Mouse (Mus musculus) ES-Bruce4 (cell line): ENCODE data around the gene Mgrn1. TPM values are rescaled to one million over a fixed set of nuclear protein-coding genes. Genes with fewer than 3 reads are reported as not detected.

ENCODE experiments used
- H3K27ac ChIP-seq: 2 replicates; pipeline ENCODE4 v1.5.1; 2012; ENCODE audit warnings: low read length, inconsistent platforms; ENCODE audit not compliant: insufficient read depth
- H3K27me3 ChIP-seq: 2 replicates; pipeline ENCODE4 v1.6.1; 2012; ENCODE audit warnings: mild to moderate bottlenecking, low read length, inconsistent platforms; ENCODE audit not compliant: control insufficient read depth, poor library complexity, insufficient read depth, severe bottlenecking
- H3K36me3 ChIP-seq: 2 replicates; pipeline ENCODE4 v1.6.1; 2012; ENCODE audit warnings: inconsistent platforms, mild to moderate bottlenecking, low read length, moderate library complexity; ENCODE audit not compliant: control insufficient read depth, poor library complexity, insufficient read depth, severe bottlenecking
- H3K4me1 ChIP-seq: one replicate; pipeline ENCODE4 v1.8.1; 2011; ENCODE audit warnings: low read length; ENCODE audit not compliant: control insufficient read depth, insufficient read depth
- H3K4me3 ChIP-seq: 2 replicates; pipeline ENCODE4 v1.5.1; 2011; ENCODE audit warnings: low read depth, mild to moderate bottlenecking, low read length
- H3K9ac ChIP-seq: 2 replicates; pipeline ENCODE4 v1.6.1; 2012; ENCODE audit warnings: low read depth, mild to moderate bottlenecking, inconsistent platforms; ENCODE audit not compliant: poor library complexity, severe bottlenecking
- H3K9me3 ChIP-seq: replicated peaks from 2 replicates; pipeline ENCODE4 v1.6.1; 2012; ENCODE audit warnings: mild to moderate bottlenecking, low read length, inconsistent platforms; ENCODE audit not compliant: control insufficient read depth, poor library complexity, insufficient read depth, severe bottlenecking
- CTCF ChIP-seq: IDR thresholded peaks from one replicate; pipeline ENCODE4 v1.8.1; 2011; ENCODE audit warnings: low read depth, low read length
- EP300 ChIP-seq: IDR thresholded peaks from 2 replicates; pipeline ENCODE4 v1.6.1; 2011; ENCODE audit warnings: low read depth, low read length; ENCODE audit not compliant: insufficient read depth
- POLR2A ChIP-seq: IDR thresholded peaks from one replicate; pipeline ENCODE4 v1.8.1; 2011; ENCODE audit warnings: low read length; ENCODE audit not compliant: insufficient read depth
- polyA plus RNA-seq: library from polyadenylated mRNA; stranded (reverse); fragments of >200 nt; gene quantifications from 2 replicates; pipeline ENCODE4 v1.2.4, GENCODE M21; 2011; ENCODE audit warnings: low read depth; ENCODE audit not compliant: missing spikeins, insufficient read depth, insufficient read length

Gene Mgrn1
- polyA plus RNA-seq, 1 experiment, result 46.6 TPM

DNA sequence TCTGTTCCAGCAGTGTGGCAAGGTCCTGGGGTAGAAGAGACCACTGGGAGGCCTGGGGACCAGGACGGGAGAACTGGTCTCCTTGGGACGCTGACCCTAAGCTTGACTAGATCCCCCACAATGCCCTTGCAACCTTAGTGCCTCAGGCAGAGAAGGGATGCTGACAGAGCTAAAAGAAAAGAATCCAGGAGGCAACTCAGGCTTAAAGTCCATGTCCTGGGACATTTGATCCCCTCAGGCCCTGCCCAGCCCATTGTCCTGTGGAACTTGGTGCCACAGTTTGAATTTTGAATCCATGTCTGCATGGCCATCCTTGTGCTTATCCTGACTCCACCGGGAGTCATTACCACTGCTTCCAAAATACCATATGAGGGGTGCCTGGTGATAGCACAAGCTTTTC, 60.1 kb downstream of the Mgrn1 start:
- Histone ChIP-seq H3K9ac (no peak overlapping the region), H3K36me3 (peaks cover 9% of the 10 kb centered on the region; the same call in 1 of the 2 replicates), H3K27me3 (no peaks in the 10 kb centered on the region), H3K27ac (no peak overlapping the region), H3K4me3 (no peak overlapping the region), H3K9me3 (no peaks in the 10 kb centered on the region), H3K4me1 (no peaks in the 10 kb centered on the region)
- TF ChIP-seq EP300 (no peak), CTCF (no peak), POLR2A (no peak)

DNA sequence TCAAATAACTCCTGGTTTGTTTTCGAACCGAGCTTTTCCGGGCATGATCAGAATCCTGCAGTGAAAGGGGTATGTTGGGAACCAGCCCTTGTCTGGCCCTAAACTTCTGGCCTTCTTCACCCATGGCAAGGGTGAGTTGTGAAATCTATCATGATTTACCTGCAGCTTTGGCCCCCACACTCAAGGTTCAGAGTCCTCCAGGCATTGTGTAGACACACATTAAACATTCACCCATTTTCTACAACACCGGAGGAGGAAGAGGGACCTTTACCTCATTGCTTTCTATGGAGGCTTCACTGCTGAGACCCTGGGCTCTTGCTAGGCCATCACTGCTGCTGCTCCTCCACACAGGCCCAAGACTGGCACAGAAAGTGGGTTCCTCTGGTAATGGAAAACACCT, 61.3 kb downstream of the Mgrn1 start:
- no peak overlapping the region for H3K9ac ChIP-seq
- H3K4me1 ChIP-seq, result no peaks in the 10 kb centered on the region
- H3K4me3 ChIP-seq, result no peak overlapping the region
- peaks cover 9% of the 10 kb centered on the region for H3K36me3 ChIP-seq
- H3K9me3 ChIP-seq, result no peaks in the 10 kb centered on the region
- H3K27ac ChIP-seq, result no peak overlapping the region
- TF ChIP-seq CTCF (no peak), POLR2A (no peak), EP300 (no peak)
- no peaks in the 10 kb centered on the region for H3K27me3 ChIP-seq

DNA sequence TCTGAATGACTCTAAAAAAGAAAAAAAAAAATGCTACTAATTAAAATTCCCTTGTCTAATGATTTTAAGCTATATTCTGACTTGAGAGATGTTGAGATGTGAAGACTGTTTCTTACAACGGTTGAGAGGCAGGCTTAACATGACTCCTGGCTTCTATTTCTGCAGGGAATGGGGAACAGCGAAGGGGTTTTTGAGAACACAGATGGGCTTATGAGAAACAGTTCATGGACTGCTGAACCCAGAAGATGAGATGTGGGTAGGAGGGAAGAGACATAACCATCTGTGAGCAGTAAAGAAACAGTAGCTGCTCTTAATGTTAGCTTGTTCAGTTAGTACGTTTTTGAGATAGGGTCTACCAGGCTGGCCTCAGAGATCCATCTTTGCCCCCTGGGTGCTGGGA, 70.6 kb downstream of the Mgrn1 start:
- H3K4me3 ChIP-seq, result no peak overlapping the region
- no peaks in the 10 kb centered on the region for H3K4me1 ChIP-seq
- H3K27me3 ChIP-seq, result no peaks in the 10 kb centered on the region
- H3K36me3 ChIP-seq, result peaks cover 12% of the 10 kb centered on the region
- no peaks in the 10 kb centered on the region for H3K9me3 ChIP-seq
- no peak for TF ChIP-seq POLR2A
- TF ChIP-seq EP300, result no peak
- TF ChIP-seq CTCF, result no peak
- no peak overlapping the region for H3K9ac ChIP-seq
- no peak overlapping the region for H3K27ac ChIP-seq

DNA sequence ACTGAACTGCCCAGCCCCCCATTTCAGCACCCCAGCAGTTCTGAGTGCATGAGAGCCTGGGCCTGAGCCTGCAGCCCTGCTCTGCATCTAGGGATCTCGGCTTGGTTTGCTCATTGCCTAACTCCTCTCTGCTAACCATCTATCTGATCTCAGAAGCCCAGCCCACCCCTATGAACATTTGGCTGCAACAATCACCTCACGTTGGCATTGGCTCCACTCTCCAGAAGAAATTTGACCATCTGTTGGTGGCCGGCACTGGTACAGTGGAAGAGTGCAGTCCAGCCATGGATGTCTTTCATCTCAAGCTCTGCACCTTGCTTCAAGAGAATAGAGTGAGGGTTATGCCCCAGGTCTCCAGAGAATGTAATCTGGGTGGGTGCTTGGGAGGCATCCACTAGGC, 71.4 kb downstream of the Mgrn1 start:
- Histone ChIP-seq H3K27ac (no peak overlapping the region), H3K9ac (no peak overlapping the region), H3K36me3 (peaks cover 10% of the 10 kb centered on the region), H3K9me3 (no peaks in the 10 kb centered on the region), H3K4me1 (no peaks in the 10 kb centered on the region), H3K27me3 (no peaks in the 10 kb centered on the region), H3K4me3 (no peak overlapping the region)
- TF ChIP-seq CTCF (no peak), POLR2A (no peak), EP300 (no peak)

DNA sequence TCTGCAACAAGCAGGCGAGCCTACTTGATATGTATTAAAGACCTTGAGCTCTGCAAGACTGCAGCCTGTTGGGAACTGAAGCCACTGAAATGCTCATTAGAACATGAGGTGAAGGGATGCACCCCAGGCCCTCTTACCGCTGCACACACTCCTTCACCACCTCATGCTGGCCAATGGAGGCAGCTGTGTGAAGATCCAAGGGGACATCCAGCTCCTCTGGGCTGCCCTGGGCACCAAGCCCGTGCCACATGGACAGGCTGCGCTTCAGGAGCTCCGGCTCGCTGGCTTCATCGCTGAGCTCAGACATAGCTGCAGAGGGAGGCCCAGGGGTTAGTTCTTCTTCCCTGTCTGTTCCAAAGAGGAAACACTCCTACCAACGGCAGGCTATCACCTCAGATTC, 74.2 kb downstream of the Mgrn1 start:
- no peaks in the 10 kb centered on the region; the same call in none of the 2 replicates for H3K36me3 ChIP-seq
- H3K9ac ChIP-seq, result no peak overlapping the region
- TF ChIP-seq EP300 (no peak), CTCF (no peak), POLR2A (no peak)
- no peaks in the 10 kb centered on the region for H3K27me3 ChIP-seq
- H3K4me3 ChIP-seq, result no peak overlapping the region
- H3K4me1 ChIP-seq, result no peaks in the 10 kb centered on the region
- H3K9me3 ChIP-seq, result no peaks in the 10 kb centered on the region
- no peak overlapping the region for H3K27ac ChIP-seq

DNA sequence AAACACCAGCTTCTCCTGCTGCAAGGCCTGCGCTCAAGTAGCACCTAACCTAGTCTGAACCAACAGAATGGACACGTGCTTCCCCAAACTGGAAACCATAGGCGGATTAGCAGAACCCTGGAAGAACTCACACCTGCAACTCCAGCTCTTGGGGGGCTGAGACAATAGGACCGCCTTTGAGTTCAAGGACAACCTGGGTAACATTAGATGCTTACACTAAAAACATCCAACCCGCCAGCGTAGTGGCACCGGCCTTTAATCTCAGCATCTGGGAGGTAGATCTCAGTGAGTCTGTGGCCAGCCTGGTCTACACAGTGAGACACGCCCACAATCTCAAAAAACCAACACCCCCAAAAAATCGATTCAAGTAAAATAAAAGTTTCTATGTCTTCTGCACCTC, 77.3 kb downstream of the Mgrn1 start:
- H3K4me3 ChIP-seq, result peak overlapping the region; percentile 35
- no peaks in the 10 kb centered on the region for H3K4me1 ChIP-seq
- H3K36me3 ChIP-seq, result no peaks in the 10 kb centered on the region
- H3K27ac ChIP-seq, result no peak overlapping the region
- no peaks in the 10 kb centered on the region for H3K27me3 ChIP-seq
- no peaks in the 10 kb centered on the region for H3K9me3 ChIP-seq
- peak overlapping the region; percentile 45 for H3K9ac ChIP-seq
- TF ChIP-seq EP300 (no peak), CTCF (no peak), POLR2A (no peak)
